Mouse (Mus musculus): ENCODE measurements around the gene Hist1h4h. TPM values are rescaled to one million over a fixed set of nuclear protein-coding genes. Genes with fewer than 3 reads are reported as not detected.
A peak's percentile ranks its signal among the peaks of the same experiment; 100 is the strongest.
"Not testable (repeated sequence)": the region's sequence is repeated elsewhere in the genome, so short reads cannot be mapped to it uniquely, and the experiment has no call there.

Gene Hist1h4h
- polyA plus RNA-seq, 1 experiment from 2014 or later = 6.9 TPM

GRCm38 (mm10) chr13:23564482-23564881 lies 33.6 kb downstream of the Hist1h4h start:
- WGBS = 69% methylated on average over 2 of the region's 2 CpGs

GRCm38 (mm10) chr13:23570261-23571021 lies 39.6 kb downstream of the Hist1h4h start:
- Histone ChIP-seq H3K4me2 (peak overlapping the region; percentile 57), H3K4me3 (peak overlapping the region; percentile 37), H3K9ac (peak overlapping the region; percentile 42), H3K27ac (peak overlapping the region; percentile 98)
- H3K4me1 ChIP-seq; H3K36me3 ChIP-seq; ATAC-seq (ENCODE audit: borderline replicate concordance, extremely low read depth, low FRiP score, low TSS enrichment); H3K9me3 ChIP-seq; H3K27me3 ChIP-seq: not testable (repeated sequence)
- under 1% methylated on average over 27 of the region's 41 CpGs for WGBS

More at GRCm38 (mm10) chr13:23564482-23564881, 33.6 kb downstream of the Hist1h4h start:
- peaks cover 7% of the 10 kb centered on the region; the same call in 1 of the 2 replicates for H3K4me1 ChIP-seq
- H3K4me2 ChIP-seq = no peak overlapping the region
- no peak overlapping the region for H3K9ac ChIP-seq
- H3K27ac ChIP-seq = peak overlapping the region; percentile 98
- ATAC-seq (ENCODE audit: borderline replicate concordance, extremely low read depth, low FRiP score, low TSS enrichment) = no peak
- H3K36me3 ChIP-seq = no peaks in the 10 kb centered on the region
- H3K9me3 ChIP-seq = no peaks in the 10 kb centered on the region
- H3K27me3 ChIP-seq = no peaks in the 10 kb centered on the region
- H3K4me3 ChIP-seq = no peak overlapping the region

- H3K4me1 ChIP-seq = peaks cover 4% of the 10 kb centered on the region; the same call in 1 of the 2 replicates
- 0% methylated on average over 18 of the region's 18 CpGs for WGBS
- peak; percentile 90 for ATAC-seq (ENCODE audit: borderline replicate concordance, extremely low read depth, low FRiP score, low TSS enrichment)
Measured at GRCm38 (mm10) chr13:23571022-23571503, 40.2 kb downstream of the Hist1h4h start, which contains the start of the genes Hist1h2ae and Hist1h2bg. Gene Hist1h2ae, minus strand, starts transcription at chr13:23571220. Gene Hist1h2bg, plus strand, starts transcription at chr13:23571396.

GRCm38 (mm10) chr13:23571504-23572217 lies 40.8 kb downstream of the Hist1h4h start:
- Histone ChIP-seq H3K27ac (peak overlapping the region; percentile 98), H3K4me2 (peak overlapping the region; percentile 67), H3K4me3 (peak overlapping the region; percentile 47), H3K9ac (peak overlapping the region; percentile 63)
- WGBS = 0% methylated on average over 17 of the region's 34 CpGs
- not testable (repeated sequence) for H3K27me3 ChIP-seq; ATAC-seq (ENCODE audit: borderline replicate concordance, extremely low read depth, low FRiP score, low TSS enrichment); H3K9me3 ChIP-seq; H3K36me3 ChIP-seq; H3K4me1 ChIP-seq

More at GRCm38 (mm10) chr13:23571022-23571503, 40.2 kb downstream of the Hist1h4h start, which contains the start of the genes Hist1h2ae and Hist1h2bg:
- H3K4me2 ChIP-seq = peak within 1 kb of the TSS; percentile 67
- peak within 1 kb of the TSS; percentile 47 for H3K4me3 ChIP-seq
- H3K27me3 ChIP-seq = no peaks in the 10 kb centered on the region
- H3K9ac ChIP-seq = peak within 1 kb of the TSS; percentile 63
- no peaks in the 10 kb centered on the region for H3K36me3 ChIP-seq
- H3K27ac ChIP-seq = peak within 1 kb of the TSS; percentile 98
- H3K9me3 ChIP-seq = no peaks in the 10 kb centered on the region

GRCm38 (mm10) chr13:23572218-23573033 lies 41.6 kb downstream of the Hist1h4h start:
- peak overlapping the region; percentile 98 for H3K27ac ChIP-seq

GRCm38 (mm10) chr13:23573034-23573897 lies 42.4 kb downstream of the Hist1h4h start:
- Histone ChIP-seq H3K4me1 (peaks cover 14% of the 10 kb centered on the region), H3K27ac (peak overlapping the region; percentile 98), H3K9ac (peak overlapping the region; percentile 63), H3K4me3 (peak overlapping the region; percentile 47), H3K4me2 (peak overlapping the region; percentile 67)
- H3K36me3 ChIP-seq; ATAC-seq (ENCODE audit: borderline replicate concordance, extremely low read depth, low FRiP score, low TSS enrichment); H3K27me3 ChIP-seq; H3K9me3 ChIP-seq: not testable (repeated sequence)
- WGBS = 4% methylated on average over 20 of the region's 20 CpGs

More at GRCm38 (mm10) chr13:23572218-23573033, 41.6 kb downstream of the Hist1h4h start:
- Histone ChIP-seq H3K9ac (peak overlapping the region; percentile 63), H3K9me3 (no peaks in the 10 kb centered on the region), H3K4me1 (peaks cover 14% of the 10 kb centered on the region), H3K36me3 (no peaks in the 10 kb centered on the region), H3K4me3 (peak overlapping the region; percentile 47), H3K4me2 (peak overlapping the region; percentile 67), H3K27me3 (no peaks in the 10 kb centered on the region)
- ATAC-seq (ENCODE audit: borderline replicate concordance, extremely low read depth, low FRiP score, low TSS enrichment) = no peak
- WGBS = 12% methylated on average over 2 of the region's 2 CpGs

GRCm38 (mm10) chr13:23573898-23574524 lies 43.2 kb downstream of the Hist1h4h start, which contains the start of the genes Hist1h2bf and Hist1h2ad:
Gene Hist1h2bf, minus strand, starts transcription at chr13:23574196.
Gene Hist1h2ad, plus strand, starts transcription at chr13:23574381.
- H3K4me2 ChIP-seq = peak within 1 kb of the TSS; percentile 67
- WGBS = under 1% methylated on average over 42 of the region's 42 CpGs
- peak within 1 kb of the TSS; percentile 63 for H3K9ac ChIP-seq
- H3K9me3 ChIP-seq, H3K27me3 ChIP-seq, H3K36me3 ChIP-seq: not testable (repeated sequence)
- peak within 1 kb of the TSS; percentile 47 for H3K4me3 ChIP-seq
- peaks cover 14% of the 10 kb centered on the region for H3K4me1 ChIP-seq
- peak within 1 kb of the TSS; percentile 98 for H3K27ac ChIP-seq
- ATAC-seq (ENCODE audit: borderline replicate concordance, extremely low read depth, low FRiP score, low TSS enrichment) = peak; percentile 90

GRCm38 (mm10) chr13:23574546-23575170 lies 43.8 kb downstream of the Hist1h4h start:
- H3K9ac ChIP-seq; H3K27me3 ChIP-seq; H3K36me3 ChIP-seq; ATAC-seq (ENCODE audit: borderline replicate concordance, extremely low read depth, low FRiP score, low TSS enrichment); H3K9me3 ChIP-seq: not testable (repeated sequence)
- under 1% methylated on average over 11 of the region's 39 CpGs for WGBS
- H3K4me2 ChIP-seq = peak overlapping the region; percentile 67
- peak overlapping the region; percentile 47 for H3K4me3 ChIP-seq
- H3K27ac ChIP-seq = peak overlapping the region; percentile 98
- peaks cover 14% of the 10 kb centered on the region for H3K4me1 ChIP-seq

GRCm38 (mm10) chr13:23575271-23575851 lies 44.5 kb downstream of the Hist1h4h start, which contains the start of gene Hist1h3d:
Gene Hist1h3d, plus strand, starts transcription at chr13:23575763.
- Histone ChIP-seq H3K9ac (peak within 1 kb of the TSS; percentile 68), H3K4me2 (peak within 1 kb of the TSS; percentile 54), H3K27ac (peak within 1 kb of the TSS; percentile 92), H3K4me1 (peaks cover 14% of the 10 kb centered on the region; the same call in 1 of the 2 replicates), H3K9me3 (no peaks in the 10 kb centered on the region), H3K27me3 (no peaks in the 10 kb centered on the region), H3K36me3 (no peaks in the 10 kb centered on the region), H3K4me3 (peak within 1 kb of the TSS; percentile 47)
- WGBS = under 1% methylated on average over 18 of the region's 18 CpGs
- ATAC-seq (ENCODE audit: borderline replicate concordance, extremely low read depth, low FRiP score, low TSS enrichment) = peak; percentile 67; the same call in 1 of the 2 replicates
